ENCODE assay signal across 9 mouse cellular contexts in the genomic region with DNA sequence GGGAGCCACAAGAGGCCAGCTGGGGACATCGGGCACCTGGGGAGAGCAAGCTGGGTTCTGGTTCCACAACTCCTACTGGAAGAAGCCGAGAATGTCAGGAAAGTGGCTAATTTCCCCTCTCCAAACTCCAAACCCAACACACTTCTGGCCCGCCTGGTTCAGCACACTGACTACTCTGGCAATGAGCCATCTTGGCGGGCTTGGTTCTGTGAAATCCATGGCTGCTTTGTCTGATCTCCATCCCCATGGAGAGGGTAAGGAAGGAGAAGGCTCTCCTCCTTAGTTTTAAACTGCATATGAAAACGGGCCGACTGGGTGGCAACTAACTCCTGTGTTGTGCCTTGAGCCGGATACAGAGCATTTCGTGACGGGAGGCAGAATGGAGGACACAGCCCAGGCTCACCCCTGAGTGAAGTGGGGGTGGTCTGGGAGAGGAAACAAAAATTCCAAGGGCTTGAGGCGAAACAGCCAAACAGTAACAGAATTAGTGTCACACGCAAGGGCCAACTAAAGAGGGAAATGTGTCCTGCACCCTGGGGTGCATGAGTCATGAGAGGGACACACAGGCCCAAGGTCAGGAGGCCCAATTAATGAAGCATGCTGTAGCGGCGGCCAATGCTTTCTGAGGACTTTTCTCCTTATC. TPM values are rescaled to one million over a fixed set of nuclear protein-coding genes. Genes with fewer than 3 reads are reported as not detected.
A peak's percentile ranks its signal among the peaks of the same experiment; 100 is the strongest.
DNase-seq lines count a peak whose midpoint lies in the region; ATAC-seq lines count a peak whose summit lies in the region.
"Had no signal": no experiment of that assay in that cellular context is flagged by ENCODE, and none has a peak within 500 bp of the region (broad histone marks: within the 10 kb centered on the region; RNA-seq: fewer than 3 reads in every experiment).

No protein-coding gene starts in this region.

- H3K9ac ChIP-seq in forebrain, embryonic 15.5 days (replicated peaks): no peak overlapping the region
- H3K9ac ChIP-seq in forebrain, embryonic 11.5 days (ENCODE audit: low read length): no peak overlapping the region

- no peak for DNase-seq in forebrain, embryonic 11.5 days (ENCODE audit: low spot score)
- peak; percentile 15 for DNase-seq in right cerebral cortex, adult 18-20 months
- DNase-seq in right cerebral cortex, adult 2 months (ENCODE audit: low spot score in 2 of 2): no peak
- peak; percentile 36 to 42 for DNase-seq in heart, adult 9 months (ENCODE audit: low spot score in 2 of 2)
- peak; percentile 41 to 67 for DNase-seq in layer of hippocampus, postnatal 14 days (ENCODE audit: low spot score in 2 of 2)
- DNase-seq in left cerebral cortex, postnatal 36 days (ENCODE audit: low spot score in 2 of 2): no peak

- peaks cover 11% of the 10 kb centered on the region for H3K4me1 ChIP-seq in forebrain, embryonic 15.5 days
- H3K4me1 ChIP-seq in forebrain, embryonic 11.5 days (replicated peaks; ENCODE audit: control insufficient read depth, insufficient read depth, low read length): no peaks in the 10 kb centered on the region

- H3K27me3 ChIP-seq in forebrain, embryonic 15.5 days: no peaks in the 10 kb centered on the region
- no peaks in the 10 kb centered on the region for H3K27me3 ChIP-seq in forebrain, embryonic 11.5 days (ENCODE audit: control insufficient read depth, insufficient read depth, low read length)

- no peak overlapping the region for H3K4me3 ChIP-seq in forebrain, embryonic 15.5 days
- no peak overlapping the region for H3K4me3 ChIP-seq in forebrain, embryonic 11.5 days (ENCODE audit: low read depth, low read length)

- no peaks in the 10 kb centered on the region for H3K36me3 ChIP-seq in forebrain, embryonic 15.5 days
- H3K36me3 ChIP-seq in forebrain, embryonic 11.5 days (ENCODE audit: control insufficient read depth, insufficient read depth, low read length): no peaks in the 10 kb centered on the region

- peak; percentile 51; the same call in 1 of the 2 replicates for ATAC-seq in forebrain, embryonic 15.5 days (replicated peaks)
- no peak for ATAC-seq in forebrain, embryonic 11.5 days (replicated peaks; ENCODE audit: low FRiP score)
- no peak for ATAC-seq in activated CD4-positive, CD25-positive, alpha-beta regulatory T cell, adult 4 months

- intact Hi-C loops in left cerebral cortex, postnatal 36 days (cut with DNase I): no loop called here

- WGBS in forebrain, embryonic 15.5 days: 64% methylated on average over 13 of the region's 13 CpGs
- 85% methylated on average over 13 of the region's 13 CpGs for WGBS in forebrain, embryonic 11.5 days

- H3K4me2 ChIP-seq in forebrain, embryonic 15.5 days (replicated peaks): no peak overlapping the region
- H3K4me2 ChIP-seq in forebrain, embryonic 11.5 days (ENCODE audit: low read depth, low read length, severe bottlenecking): no peak overlapping the region

- no peak overlapping the region for H3K27ac ChIP-seq in forebrain, embryonic 15.5 days (replicated peaks)
- no peak overlapping the region for H3K27ac ChIP-seq in forebrain, embryonic 11.5 days (ENCODE audit: low read depth, low read length)

- no peaks in the 10 kb centered on the region for H3K9me3 ChIP-seq in forebrain, embryonic 15.5 days
- H3K9me3 ChIP-seq in forebrain, embryonic 11.5 days (ENCODE audit: control insufficient read depth, low read length): no peaks in the 10 kb centered on the region

RNA-seq across cellular contexts. Expression of gene Ghsr, which starts 59.6 kb away (rescaled TPM):
- 0.05 TPM in 1 of 2 replicates, not detected in the other for polyA plus RNA-seq in forebrain, embryonic 15.5 days (2015; fragmentation: Nextera tagmentation; extraction: Ambion mirVana)
- not detected in 2 replicates for polyA plus RNA-seq in forebrain, embryonic 11.5 days (2014; fragmentation: Nextera tagmentation; extraction: Ambion mirVana)
- total RNA-seq in layer of hippocampus, postnatal 14 days (2021): 1 to 10 TPM in 1 of 2 experiments, under 1 TPM in 1; 0.99 to 1.1 TPM
- not detected for polyA plus RNA-seq in activated CD4-positive, CD25-positive, alpha-beta regulatory T cell, adult 4 months (2017; shearing (Covaris generic))
- under 1 TPM in 1 of 2 experiments, not detected in 1; 0.14 TPM for total RNA-seq in left cerebral cortex, postnatal 36 days (2021)
- polyA plus RNA-seq: C2C12 had no signal

Comparison
In these comparisons a context has a peak if more than half of its experiments do, and no peak if none do; other contexts are left out.
1. DNase-seq: peak in right cerebral cortex, adult 18-20 months (single experiment), heart, adult 9 months (2 of 2) and layer of hippocampus, postnatal 14 days (2 of 2); none in forebrain, embryonic 11.5 days (single experiment), right cerebral cortex, adult 2 months (0 of 2) and left cerebral cortex, postnatal 36 days (0 of 2).